Mouse (Mus musculus) frontal cortex, adult 2 months (tissue): ENCODE results near the gene Upk3b. TPM values are rescaled to one million over a fixed set of nuclear protein-coding genes. Genes with fewer than 3 reads are reported as not detected.

Experiments used
- DNase-seq, 2 experiments: peaks; one replicate each; pipeline ENCODE4 v3.0.0; 2022; ENCODE audit warnings: low spot score in 1 of 2; ENCODE audit errors: extremely low spot score in 1 of 2
- polyA plus RNA-seq: library from polyadenylated mRNA; depleted of rRNA; stranded (reverse); fragments of >200 nt; gene quantifications from 2 replicates; pipeline ENCODE4 v1.2.3, GENCODE M21; 2012; rRNA removed

Gene Upk3b
- polyA plus RNA-seq, result not detected in 2 replicates

- no peak for DNase-seq
Measured at GRCm38 (mm10) chr5:136038258-136039214, at the start of gene Upk3b. TSS of gene Upk3b (plus strand) at chr5:136038496.

GRCm38 (mm10) chr5:135990601-135991000, 47.7 kb upstream of the Upk3b start:
- no peak for DNase-seq

GRCm38 (mm10) chr5:135993381-135993965, 44.8 kb upstream of the Upk3b start:
- DNase-seq, result no peak

GRCm38 (mm10) chr5:135994335-135994724, 44.0 kb upstream of the Upk3b start:
- DNase-seq, result no peak

- DNase-seq, result peak; percentile 82 to 93
Measured at GRCm38 (mm10) chr5:135994725-135995687, 43.3 kb upstream of the Upk3b start, which contains the start of gene Dtx2. TSS of gene Dtx2 (plus strand) at chr5:135994800.

GRCm38 (mm10) chr5:135996162-135996561, 42.1 kb upstream of the Upk3b start:
- peak in 1 of 2 experiments; percentile 13 for DNase-seq

GRCm38 (mm10) chr5:136001222-136001621, 37.1 kb upstream of the Upk3b start:
- no peak for DNase-seq

GRCm38 (mm10) chr5:136002325-136002724, 36.0 kb upstream of the Upk3b start:
- DNase-seq, result no peak

- DNase-seq, result no peak
Measured at GRCm38 (mm10) chr5:136002751-136003151, 35.5 kb upstream of the Upk3b start.

- no peak for DNase-seq
Measured at GRCm38 (mm10) chr5:136004537-136004936, 33.8 kb upstream of the Upk3b start.

- DNase-seq, result no peak
Measured at GRCm38 (mm10) chr5:136007745-136008144, 30.6 kb upstream of the Upk3b start.

- DNase-seq, result no peak
Measured at GRCm38 (mm10) chr5:136014877-136015276, 23.4 kb upstream of the Upk3b start.

- DNase-seq, result no peak
Measured at GRCm38 (mm10) chr5:136015586-136015985, 22.7 kb upstream of the Upk3b start.

- DNase-seq, result no peak
Measured at GRCm38 (mm10) chr5:136016014-136016876, 22.1 kb upstream of the Upk3b start.

- DNase-seq, result no peak
Measured at GRCm38 (mm10) chr5:136017262-136017661, 21.0 kb upstream of the Upk3b start.

GRCm38 (mm10) chr5:136018726-136019125, 19.6 kb upstream of the Upk3b start:
- DNase-seq, result no peak

GRCm38 (mm10) chr5:136019907-136020306, 18.4 kb upstream of the Upk3b start:
- DNase-seq, result no peak

- DNase-seq, result no peak
Measured at GRCm38 (mm10) chr5:136025712-136026111, 12.6 kb upstream of the Upk3b start.

GRCm38 (mm10) chr5:136026859-136027258, 11.4 kb upstream of the Upk3b start:
- peak in 1 of 2 experiments; percentile 33 for DNase-seq
